Mouse (Mus musculus): ENCODE results near the gene Uba7.

DNA sequence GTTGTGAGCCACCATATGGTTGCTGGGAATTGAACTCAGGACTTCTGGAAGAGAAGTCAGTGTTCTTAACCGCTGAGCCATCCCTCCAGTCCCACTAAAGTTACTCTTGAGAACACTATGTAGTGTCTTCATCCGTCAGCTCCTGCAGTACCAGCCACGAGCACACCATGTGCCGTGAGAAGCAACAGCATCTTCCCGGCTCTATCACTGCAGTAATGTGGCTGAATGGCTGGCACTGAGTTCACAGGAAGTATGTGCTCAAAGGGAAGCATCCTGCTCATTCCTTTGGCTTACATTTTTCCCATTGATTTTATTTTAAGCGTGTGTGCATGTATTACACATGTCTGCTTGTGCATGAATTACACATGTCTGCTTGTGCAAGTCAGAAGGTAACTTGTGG, 7.9 kb upstream of the Uba7 start:
- TF ChIP-seq CTCF (IDR thresholded peaks at IDR 0.05; ENCODE audit: borderline replicate concordance, insufficient read depth, low read depth, low read length): no peak
- TF ChIP-seq POLR2A (IDR thresholded peaks at IDR 0.05; ENCODE audit: borderline replicate concordance, insufficient read depth, low read length): no peak
